ENCODE assay signal across 8 mouse cellular contexts in the genomic region with DNA sequence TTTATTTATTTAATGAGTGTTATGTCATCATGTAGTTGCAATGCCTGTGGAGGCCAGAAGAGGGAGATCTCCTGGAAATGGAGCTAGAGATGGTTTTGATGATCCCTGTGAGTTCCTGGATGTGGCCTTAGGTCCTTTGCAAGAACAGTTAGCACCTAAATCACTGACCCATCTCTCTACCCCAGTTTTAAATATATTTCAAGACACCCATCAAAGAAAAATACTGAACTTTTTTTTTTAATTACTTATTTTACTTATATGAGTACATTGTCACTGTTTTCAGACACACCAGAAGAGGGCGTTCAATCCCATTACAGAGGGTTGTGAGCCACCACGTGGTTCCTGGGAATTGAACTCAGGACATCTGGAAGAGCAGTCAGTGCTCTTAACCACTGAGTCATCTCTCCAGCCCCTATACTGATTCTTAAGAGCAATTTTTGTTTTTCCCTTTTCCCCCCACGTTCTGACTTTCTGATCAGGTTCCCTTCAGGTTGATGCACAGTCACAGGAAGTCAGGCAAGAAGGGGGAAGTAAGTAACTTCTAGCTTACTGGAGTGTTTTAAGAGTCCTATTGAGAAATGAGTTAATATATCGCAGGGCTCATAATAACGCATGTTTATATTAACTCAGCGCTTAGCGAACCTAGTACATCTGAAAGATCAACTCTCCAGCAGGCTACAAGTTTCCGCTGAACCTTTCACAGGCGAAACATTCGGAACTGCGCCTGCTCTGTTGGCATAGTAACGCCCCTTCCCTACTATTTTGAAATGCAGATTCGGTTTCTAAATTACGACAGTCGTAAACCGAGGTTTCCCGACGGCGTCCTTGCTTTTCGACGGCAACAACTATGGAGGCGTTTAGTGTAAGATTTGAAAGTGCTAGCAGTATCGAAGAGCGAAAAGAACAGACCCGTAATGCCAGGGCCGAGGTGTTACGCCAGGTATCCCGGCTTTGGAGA. TPM values are rescaled to one million over a fixed set of nuclear protein-coding genes. Genes with fewer than 3 reads are reported as not detected.
DNase-seq lines count a peak whose midpoint lies in the region; ATAC-seq lines count a peak whose summit lies in the region.

A gene (plus strand): TSS at position 342 of the 958 bp plus-strand sequence.

- H3K27me3 ChIP-seq in embryonic facial prominence, embryonic 12.5 days, result no peaks in the 10 kb centered on the region
- H3K27me3 ChIP-seq in limb, embryonic 11.5 days (ENCODE audit: control insufficient read depth, insufficient read depth, low read length), result no peaks in the 10 kb centered on the region
- H3K27me3 ChIP-seq in midbrain, embryonic 14.5 days (ENCODE audit: control insufficient read depth, insufficient read depth, low read length), result no peaks in the 10 kb centered on the region

- peak within 1 kb of the TSS; percentile 64 for H3K9ac ChIP-seq in embryonic facial prominence, embryonic 12.5 days
- peak within 1 kb of the TSS; percentile 67 for H3K9ac ChIP-seq in limb, embryonic 11.5 days (ENCODE audit: low read length)
- peak within 1 kb of the TSS; percentile 39 for H3K9ac ChIP-seq in midbrain, embryonic 14.5 days (replicated peaks; ENCODE audit: low read length)

- ATAC-seq in embryonic facial prominence, embryonic 12.5 days (ENCODE audit: insufficient number of reproducible peaks, insufficient read depth, low FRiP score, low TSS enrichment), result peak; percentile 91
- peak; percentile 92 for ATAC-seq in limb, embryonic 11.5 days (ENCODE audit: insufficient number of reproducible peaks, low FRiP score, low TSS enrichment, low read depth)
- peak; percentile 94 for ATAC-seq in midbrain, embryonic 14.5 days (ENCODE audit: low FRiP score, low TSS enrichment)

- H3K4me3 ChIP-seq in embryonic facial prominence, embryonic 12.5 days, result peak within 1 kb of the TSS; percentile 54
- peak within 1 kb of the TSS; percentile 57 for H3K4me3 ChIP-seq in limb, embryonic 11.5 days (ENCODE audit: low read depth, low read length)
- H3K4me3 ChIP-seq in midbrain, embryonic 14.5 days (replicated peaks; ENCODE audit: low read depth, low read length), result peak within 1 kb of the TSS; percentile 56

- H3K36me3 ChIP-seq in embryonic facial prominence, embryonic 12.5 days, result no peaks in the 10 kb centered on the region
- H3K36me3 ChIP-seq in limb, embryonic 11.5 days (ENCODE audit: control insufficient read depth, insufficient read depth, low read length), result no peaks in the 10 kb centered on the region
- H3K36me3 ChIP-seq in midbrain, embryonic 14.5 days (ENCODE audit: control insufficient read depth, insufficient read depth, low read length), result no peaks in the 10 kb centered on the region

- peak within 1 kb of the TSS; percentile 70 for H3K27ac ChIP-seq in embryonic facial prominence, embryonic 12.5 days
- H3K27ac ChIP-seq in limb, embryonic 11.5 days (replicated peaks; ENCODE audit: low read depth, low read length), result 0 out of 2 replicates have a peak within 1 kb of the TSS, but pooled peaks have one; percentile 10
- 0 out of 2 replicates have a peak within 1 kb of the TSS, but pooled peaks have one; percentile 33 for H3K27ac ChIP-seq in midbrain, embryonic 14.5 days (replicated peaks; ENCODE audit: low read depth, low read length)

- peak within 1 kb of the TSS; percentile 65 for H3K4me2 ChIP-seq in embryonic facial prominence, embryonic 12.5 days (replicated peaks)
- H3K4me2 ChIP-seq in limb, embryonic 11.5 days (ENCODE audit: low read depth, severe bottlenecking), result peak within 1 kb of the TSS; percentile 55
- H3K4me2 ChIP-seq in midbrain, embryonic 14.5 days (ENCODE audit: low read length), result peak within 1 kb of the TSS; percentile 53

- under 1% methylated on average over 28 of the region's 28 CpGs for WGBS in embryonic facial prominence, embryonic 12.5 days
- WGBS in limb, embryonic 11.5 days, result under 1% methylated on average over 28 of the region's 28 CpGs
- under 1% methylated on average over 28 of the region's 28 CpGs for WGBS in midbrain, embryonic 14.5 days

- H3K9me3 ChIP-seq in embryonic facial prominence, embryonic 12.5 days, result no peaks in the 10 kb centered on the region
- no peaks in the 10 kb centered on the region for H3K9me3 ChIP-seq in limb, embryonic 11.5 days (ENCODE audit: control insufficient read depth, low read length)
- no peaks in the 10 kb centered on the region for H3K9me3 ChIP-seq in midbrain, embryonic 14.5 days (ENCODE audit: control insufficient read depth, low read length)

- peak; percentile 76 for DNase-seq in 3134 (ENCODE audit: extremely low read depth, insufficient read length, low spot score)
- DNase-seq in adrenal gland, postnatal 25 days, result peak; percentile 78
- DNase-seq in heart, adult 11 months, result peak; percentile 98
- DNase-seq in kidney, adult 18-20 months, result peak; percentile 81
- DNase-seq in limb, embryonic 11.5 days (ENCODE audit: low spot score), result peak; percentile 82
- DNase-seq in midbrain, embryonic 14.5 days, result peak; percentile 96
- peak; percentile 61 to 66 for DNase-seq in spleen, adult 18-20 months

- no peaks in the 10 kb centered on the region for H3K4me1 ChIP-seq in embryonic facial prominence, embryonic 12.5 days
- H3K4me1 ChIP-seq in limb, embryonic 11.5 days (ENCODE audit: control insufficient read depth, insufficient read depth, low read length), result no peaks in the 10 kb centered on the region
- no peaks in the 10 kb centered on the region for H3K4me1 ChIP-seq in midbrain, embryonic 14.5 days (ENCODE audit: control insufficient read depth, insufficient read depth, low read length)

RNA-seq across cellular contexts. Expression of the gene that starts here (rescaled TPM):
- total RNA-seq in adrenal gland, postnatal 25 days (2021), result 39.7 and 43.1 TPM in 2 replicates
- polyA plus RNA-seq in embryonic facial prominence, embryonic 12.5 days (2016; fragmentation: Nextera tagmentation; extraction: Ambion mirVana), result 19.5 and 19.7 TPM in 2 replicates
- 17.0 and 18.1 TPM in 2 replicates for polyA plus RNA-seq in limb, embryonic 11.5 days (2014; fragmentation: Nextera tagmentation; extraction: Ambion mirVana)
- polyA plus RNA-seq in midbrain, embryonic 14.5 days (2014; fragmentation: Nextera tagmentation; extraction: Ambion mirVana), result 9.6 and 10.9 TPM in 2 replicates

Comparison
In these comparisons a context has a peak if more than half of its experiments do, and no peak if none do; other contexts are left out.
1. Peak in every context shown above with its lines: DNase-seq, ATAC-seq, H3K4me3 ChIP-seq and H3K27ac ChIP-seq.
2. H3K27ac ChIP-seq: peak in every context shown above with its lines; median percentile 70 in embryonic facial prominence, embryonic 12.5 days; 33 in midbrain, embryonic 14.5 days; 10 in limb, embryonic 11.5 days.